Mouse (Mus musculus): ENCODE results near the gene Asphd1.

DNA sequence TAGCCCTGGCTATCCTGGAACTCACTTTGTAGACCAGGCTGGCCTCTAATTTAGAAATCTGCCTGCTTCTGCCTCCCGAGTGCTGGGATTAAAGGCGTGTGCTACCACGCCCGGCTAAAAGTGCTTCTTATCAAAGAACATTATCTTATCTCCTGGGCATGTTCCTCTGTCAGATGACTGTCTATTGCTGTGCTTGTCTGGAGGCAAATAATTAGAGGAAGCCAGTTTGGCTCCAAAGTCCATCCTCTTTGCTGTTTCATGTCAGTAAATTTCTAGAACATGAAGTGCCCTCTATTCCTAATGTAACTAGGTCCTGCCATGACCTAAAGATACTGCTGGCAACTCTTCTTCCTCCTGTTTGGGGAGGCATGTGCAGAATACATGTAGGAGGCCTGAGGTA is 32.7 kb upstream of the Asphd1 start:
- TF ChIP-seq CTCF (IDR thresholded peaks at IDR 0.05; ENCODE audit: control insufficient read depth, insufficient read depth, insufficient replicate concordance, low read depth, low read length) = no peak
- TF ChIP-seq POLR2A (IDR thresholded peaks at IDR 0.05; ENCODE audit: control insufficient read depth, low read depth, low read length) = no peak
